Mouse (Mus musculus): ENCODE data around the gene Ccdc71.

- TF ChIP-seq CTCF (IDR thresholded peaks at IDR 0.05; ENCODE audit: low read depth) (no peak), EP300 (IDR thresholded peaks at IDR 0.05; ENCODE audit: low read depth) (no peak)
These were observed 10.5 kb upstream of the Ccdc71 start for GRCm38 (mm10) chr9:108449860-108450259.

All from heart, postnatal 0 days (tissue).